ENCODE assay signal across 8 mouse cellular contexts in genomic region chr8:94036944-94037524, GRCm38 (mm10). TPM values are rescaled to one million over a fixed set of nuclear protein-coding genes. Genes with fewer than 3 reads are reported as not detected.
DNase-seq lines count a peak whose midpoint lies in the region; ATAC-seq and TF ChIP-seq lines count a peak whose summit lies in the region.

Nudt21 (minus strand) TSS chr8:94037031.
Ogfod1 (plus strand) TSS chr8:94037198.

- ATAC-seq in frontal cortex, adult (ENCODE audit: low TSS enrichment): peak; percentile 98
- ATAC-seq in lung, postnatal 0 days: peak; percentile 99

- peaks cover 7% of the 10 kb centered on the region; the same call in 1 of the 2 replicates for H3K36me3 ChIP-seq in hindbrain, embryonic 10.5 days
- H3K36me3 ChIP-seq in lung, postnatal 0 days (ENCODE audit: insufficient read depth, low read length): no peaks in the 10 kb centered on the region

- no peak for TF ChIP-seq CTCF in lung, postnatal 0 days (IDR thresholded peaks at IDR 0.05)

- peak; percentile 100 for DNase-seq in MN1 (ENCODE audit: low spot score)
- DNase-seq in cerebellum, adult 9-10 months: peak; percentile 98
- DNase-seq in hindbrain, embryonic 10.5 days (ENCODE audit: low spot score): peak; percentile 96
- DNase-seq in layer of hippocampus, adult 9-11 months: peak; percentile 97
- peak; percentile 98 for DNase-seq in lung, postnatal 0 days (ENCODE audit: low spot score)
- peak; percentile 90 for DNase-seq in ovary, postnatal 14 days (ENCODE audit: low spot score)
- DNase-seq in thymus, postnatal 14 days: peak; percentile 94

- H3K9me3 ChIP-seq in hindbrain, embryonic 10.5 days: no peaks in the 10 kb centered on the region
- H3K9me3 ChIP-seq in lung, postnatal 0 days (ENCODE audit: low read length): no peaks in the 10 kb centered on the region

- H3K9ac ChIP-seq in lung, postnatal 0 days (replicated peaks; ENCODE audit: low read depth): peak within 1 kb of the TSS; percentile 63

- H3K27me3 ChIP-seq in hindbrain, embryonic 10.5 days (ENCODE audit: insufficient read depth, poor library complexity, severe bottlenecking): no peaks in the 10 kb centered on the region
- no peaks in the 10 kb centered on the region for H3K27me3 ChIP-seq in lung, postnatal 0 days (replicated peaks; ENCODE audit: insufficient read depth, low read length)

- under 1% methylated on average over 41 of the region's 41 CpGs for WGBS in hindbrain, embryonic 10.5 days
- under 1% methylated on average over 41 of the region's 41 CpGs for WGBS in lung, postnatal 0 days

- peak within 1 kb of the TSS; percentile 83 for H3K4me2 ChIP-seq in lung, postnatal 0 days (replicated peaks; ENCODE audit: low read depth, low read length)

- peak within 1 kb of the TSS; percentile 86 for H3K4me3 ChIP-seq in hindbrain, embryonic 10.5 days
- peak within 1 kb of the TSS; percentile 81 for H3K4me3 ChIP-seq in lung, postnatal 0 days (ENCODE audit: low read depth, low read length)

- peaks cover 34% of the 10 kb centered on the region for H3K4me1 ChIP-seq in hindbrain, embryonic 10.5 days (replicated peaks)
- peaks cover 11% of the 10 kb centered on the region; the same call in 1 of the 2 replicates for H3K4me1 ChIP-seq in lung, postnatal 0 days (ENCODE audit: insufficient read depth, low read depth, low read length)

- H3K27ac ChIP-seq in hindbrain, embryonic 10.5 days: peak within 1 kb of the TSS; percentile 88
- peak within 1 kb of the TSS; percentile 77 for H3K27ac ChIP-seq in lung, postnatal 0 days (ENCODE audit: low read length)

- no peak; the same call in 1 of the 2 replicates for TF ChIP-seq EP300 in lung, postnatal 0 days (IDR thresholded peaks at IDR 0.05)

RNA-seq across cellular contexts. Expression of gene Nudt21, which starts in this region (rescaled TPM):
- 162 and 166 TPM in 2 replicates for polyA plus RNA-seq in hindbrain, embryonic 10.5 days (2016; fragmentation: Nextera tagmentation; extraction: Ambion mirVana)
- 53.9 and 55.0 TPM in 2 replicates for polyA plus RNA-seq in lung, postnatal 0 days (2015; fragmentation: Nextera tagmentation; extraction: Ambion mirVana)

RNA-seq across cellular contexts. Expression of gene Ogfod1, which starts in this region (rescaled TPM):
- polyA plus RNA-seq in hindbrain, embryonic 10.5 days (2016; fragmentation: Nextera tagmentation; extraction: Ambion mirVana): 10.8 and 12.1 TPM in 2 replicates
- 6.1 and 7.0 TPM in 2 replicates for polyA plus RNA-seq in lung, postnatal 0 days (2015; fragmentation: Nextera tagmentation; extraction: Ambion mirVana)

Comparison
In these comparisons a context has a peak if more than half of its experiments do, and no peak if none do; other contexts are left out.
1. Peak in every context shown above with its lines: DNase-seq, ATAC-seq, H3K4me3 ChIP-seq and H3K27ac ChIP-seq.